Mouse (Mus musculus): ENCODE results near the gene Pou2f3.

GRCm38 (mm10) chr9:43107187-43107517 lies 103.0 kb downstream of the Pou2f3 start, which contains the start of gene Arhgef12:
- TF ChIP-seq POLR2A (IDR thresholded peaks at IDR 0.05; ENCODE audit: control insufficient read depth, low read depth, low read length) = no peak
- TF ChIP-seq CTCF (IDR thresholded peaks at IDR 0.05; ENCODE audit: control insufficient read depth, insufficient read depth, insufficient replicate concordance, low read depth, low read length) = peak; percentile 7; the same call in 1 of the 2 replicates

All from testis, adult 2 months (tissue).